Mouse (Mus musculus): Measurements from ENCODE around the gene Slc18b1. TPM values are rescaled to one million over a fixed set of nuclear protein-coding genes. Genes with fewer than 3 reads are reported as not detected.
"Not testable (repeated sequence)": the region's sequence is repeated elsewhere in the genome, so short reads cannot be mapped to it uniquely, and the experiment has no call there.

Gene Slc18b1
- polyA plus RNA-seq, 1 experiment from 2014 or later, result 23.2 TPM

GRCm38 (mm10) chr10:23784121-23784520, 12.7 kb upstream of the Slc18b1 start:
- 27% methylated on average over 2 of the region's 2 CpGs for WGBS
- ATAC-seq (ENCODE audit: low FRiP score), result no peak

GRCm38 (mm10) chr10:23785599-23785998, 11.2 kb upstream of the Slc18b1 start:
- 40% methylated on average over 7 of the region's 7 CpGs for WGBS
- H3K27me3 ChIP-seq (ENCODE audit: control insufficient read depth, insufficient read depth, low read length); H3K4me1 ChIP-seq (replicated peaks; ENCODE audit: control insufficient read depth, insufficient read depth, low read length); H3K36me3 ChIP-seq (ENCODE audit: control insufficient read depth, insufficient read depth, low read length); DNase-seq (ENCODE audit: low spot score); H3K9me3 ChIP-seq (ENCODE audit: control insufficient read depth, low read length); H3K27ac ChIP-seq (ENCODE audit: low read depth, low read length); ATAC-seq (ENCODE audit: low FRiP score): not testable (repeated sequence)
- Histone ChIP-seq H3K4me3 (ENCODE audit: low read depth, low read length) (peak overlapping the region; percentile 66), H3K4me2 (replicated peaks; ENCODE audit: low read depth, low read length) (peak overlapping the region; percentile 86), H3K9ac (ENCODE audit: low read depth, low read length) (peak overlapping the region; percentile 75)

More at GRCm38 (mm10) chr10:23784121-23784520, 12.7 kb upstream of the Slc18b1 start:
- Histone ChIP-seq H3K9me3 (ENCODE audit: control insufficient read depth, low read length) (no peaks in the 10 kb centered on the region), H3K4me3 (ENCODE audit: low read depth, low read length) (no peak overlapping the region), H3K36me3 (ENCODE audit: control insufficient read depth, insufficient read depth, low read length) (0 out of 2 replicates have a peak, but pooled peaks cover 2% of the 10 kb centered on the region), H3K4me2 (replicated peaks; ENCODE audit: low read depth, low read length) (no peak overlapping the region), H3K4me1 (replicated peaks; ENCODE audit: control insufficient read depth, insufficient read depth, low read length) (peaks cover 7% of the 10 kb centered on the region; the same call in 1 of the 2 replicates), H3K9ac (ENCODE audit: low read depth, low read length) (no peak overlapping the region), H3K27ac (ENCODE audit: low read depth, low read length) (no peak overlapping the region), H3K27me3 (ENCODE audit: control insufficient read depth, insufficient read depth, low read length) (no peaks in the 10 kb centered on the region)
- DNase-seq (ENCODE audit: low spot score), result no peak

- Histone ChIP-seq H3K36me3 (ENCODE audit: control insufficient read depth, insufficient read depth, low read length) (0 out of 2 replicates have a peak, but pooled peaks cover 2% of the 10 kb centered on the region), H3K27ac (ENCODE audit: low read depth, low read length) (no peak overlapping the region), H3K4me3 (ENCODE audit: low read depth, low read length) (peak overlapping the region; percentile 66), H3K4me2 (replicated peaks; ENCODE audit: low read depth, low read length) (peak overlapping the region; percentile 86), H3K4me1 (replicated peaks; ENCODE audit: control insufficient read depth, insufficient read depth, low read length) (peaks cover 7% of the 10 kb centered on the region; the same call in 1 of the 2 replicates), H3K27me3 (ENCODE audit: control insufficient read depth, insufficient read depth, low read length) (no peaks in the 10 kb centered on the region), H3K9me3 (ENCODE audit: control insufficient read depth, low read length) (no peaks in the 10 kb centered on the region), H3K9ac (ENCODE audit: low read depth, low read length) (peak overlapping the region; percentile 75)
- WGBS, result 0% methylated on average over 4 of the region's 4 CpGs
- ATAC-seq (ENCODE audit: low FRiP score), result no peak
- DNase-seq (ENCODE audit: low spot score), result no peak
These were observed 10.7 kb upstream of the Slc18b1 start for GRCm38 (mm10) chr10:23786040-23786439.

- H3K36me3 ChIP-seq (ENCODE audit: control insufficient read depth, insufficient read depth, low read length); H3K27me3 ChIP-seq (ENCODE audit: control insufficient read depth, insufficient read depth, low read length); DNase-seq (ENCODE audit: low spot score); H3K27ac ChIP-seq (ENCODE audit: low read depth, low read length); H3K4me1 ChIP-seq (replicated peaks; ENCODE audit: control insufficient read depth, insufficient read depth, low read length); H3K9me3 ChIP-seq (ENCODE audit: control insufficient read depth, low read length): not testable (repeated sequence)
- Histone ChIP-seq H3K4me2 (replicated peaks; ENCODE audit: low read depth, low read length) (peak overlapping the region; percentile 86), H3K4me3 (ENCODE audit: low read depth, low read length) (peak overlapping the region; percentile 66), H3K9ac (ENCODE audit: low read depth, low read length) (peak overlapping the region; percentile 75)
- under 1% methylated on average over 23 of the region's 23 CpGs for WGBS
- ATAC-seq (ENCODE audit: low FRiP score), result peak; percentile 56
These were observed 10.2 kb upstream of the Slc18b1 start for GRCm38 (mm10) chr10:23786631-23787038.

- H3K4me1 ChIP-seq (replicated peaks; ENCODE audit: control insufficient read depth, insufficient read depth, low read length), result peaks cover 7% of the 10 kb centered on the region; the same call in 1 of the 2 replicates
- H3K27me3 ChIP-seq (ENCODE audit: control insufficient read depth, insufficient read depth, low read length), result no peaks in the 10 kb centered on the region
- H3K4me3 ChIP-seq (ENCODE audit: low read depth, low read length), result peak within 1 kb of the TSS; percentile 66
- peak within 1 kb of the TSS; percentile 39 for H3K27ac ChIP-seq (ENCODE audit: low read depth, low read length)
- H3K9me3 ChIP-seq (ENCODE audit: control insufficient read depth, low read length), result no peaks in the 10 kb centered on the region
- WGBS, result under 1% methylated on average over 51 of the region's 51 CpGs
- H3K36me3 ChIP-seq (ENCODE audit: control insufficient read depth, insufficient read depth, low read length), result 0 out of 2 replicates have a peak, but pooled peaks cover 2% of the 10 kb centered on the region
- peak; percentile 97 for ATAC-seq (ENCODE audit: low FRiP score)
- peak; percentile 100 for DNase-seq (ENCODE audit: low spot score)
- peak within 1 kb of the TSS; percentile 86 for H3K4me2 ChIP-seq (replicated peaks; ENCODE audit: low read depth, low read length)
- peak within 1 kb of the TSS; percentile 77 for H3K9ac ChIP-seq (ENCODE audit: low read depth, low read length)
These were observed 9.5 kb upstream of the Slc18b1 start, which contains the start of gene Rps12 for GRCm38 (mm10) chr10:23787062-23787821. Rps12 (minus strand) TSS chr10:23787275.

- H3K9ac ChIP-seq (ENCODE audit: low read depth, low read length), result peak overlapping the region; percentile 77
- H3K36me3 ChIP-seq (ENCODE audit: control insufficient read depth, insufficient read depth, low read length), result 0 out of 2 replicates have a peak, but pooled peaks cover under 1% of the 10 kb centered on the region
- H3K27me3 ChIP-seq (ENCODE audit: control insufficient read depth, insufficient read depth, low read length), result no peaks in the 10 kb centered on the region
- H3K9me3 ChIP-seq (ENCODE audit: control insufficient read depth, low read length), result no peaks in the 10 kb centered on the region
- no peak overlapping the region for H3K27ac ChIP-seq (ENCODE audit: low read depth, low read length)
- 14% methylated on average over 8 of the region's 8 CpGs for WGBS
- DNase-seq (ENCODE audit: low spot score) (no peak), ATAC-seq (ENCODE audit: low FRiP score) (no peak)
- H3K4me1 ChIP-seq (replicated peaks; ENCODE audit: control insufficient read depth, insufficient read depth, low read length), result peaks cover 7% of the 10 kb centered on the region; the same call in 1 of the 2 replicates
- H3K4me3 ChIP-seq (ENCODE audit: low read depth, low read length), result peak overlapping the region; percentile 66
- H3K4me2 ChIP-seq (replicated peaks; ENCODE audit: low read depth, low read length), result peak overlapping the region; percentile 55
These were observed 8.7 kb upstream of the Slc18b1 start for GRCm38 (mm10) chr10:23788056-23788600.

GRCm38 (mm10) chr10:23795871-23796520, 790 bp upstream of the Slc18b1 start:
- 0 out of 2 replicates have a peak, but pooled peaks have one; percentile 5 for ATAC-seq (ENCODE audit: low FRiP score)

GRCm38 (mm10) chr10:23797606-23798005, 820 bp downstream of the Slc18b1 start:
- Histone ChIP-seq H3K36me3 (ENCODE audit: control insufficient read depth, insufficient read depth, low read length) (no peaks in the 10 kb centered on the region; the same call in 1 of the 2 replicates), H3K4me3 (ENCODE audit: low read depth, low read length) (peak overlapping the region; percentile 64), H3K9ac (ENCODE audit: low read depth, low read length) (peak overlapping the region; percentile 83; the same call in 1 of the 2 replicates), H3K27me3 (ENCODE audit: control insufficient read depth, insufficient read depth, low read length) (no peaks in the 10 kb centered on the region), H3K27ac (ENCODE audit: low read depth, low read length) (no peak overlapping the region), H3K9me3 (ENCODE audit: control insufficient read depth, low read length) (no peaks in the 10 kb centered on the region), H3K4me2 (replicated peaks; ENCODE audit: low read depth, low read length) (peak overlapping the region; percentile 56), H3K4me1 (replicated peaks; ENCODE audit: control insufficient read depth, insufficient read depth, low read length) (no peaks in the 10 kb centered on the region)
- WGBS, result 27% methylated on average over 3 of the region's 3 CpGs
- no peak for DNase-seq (ENCODE audit: low spot score)
- 0 out of 2 replicates have a peak, but pooled peaks have one; percentile 13 for ATAC-seq (ENCODE audit: low FRiP score)

More at GRCm38 (mm10) chr10:23795871-23796520, 790 bp upstream of the Slc18b1 start:
- Histone ChIP-seq H3K9ac (ENCODE audit: low read depth, low read length) (no peak overlapping the region), H3K27ac (ENCODE audit: low read depth, low read length) (no peak overlapping the region), H3K4me3 (ENCODE audit: low read depth, low read length) (peak overlapping the region; percentile 64; the same call in 1 of the 2 replicates), H3K27me3 (ENCODE audit: control insufficient read depth, insufficient read depth, low read length) (no peaks in the 10 kb centered on the region), H3K36me3 (ENCODE audit: control insufficient read depth, insufficient read depth, low read length) (no peaks in the 10 kb centered on the region; the same call in 1 of the 2 replicates), H3K4me2 (replicated peaks; ENCODE audit: low read depth, low read length) (peak overlapping the region; percentile 56), H3K9me3 (ENCODE audit: control insufficient read depth, low read length) (no peaks in the 10 kb centered on the region), H3K4me1 (replicated peaks; ENCODE audit: control insufficient read depth, insufficient read depth, low read length) (no peaks in the 10 kb centered on the region)
- 58% methylated on average over 9 of the region's 9 CpGs for WGBS
- no peak for DNase-seq (ENCODE audit: low spot score)
